Mouse (Mus musculus): Measurements from ENCODE around the gene Wdfy4.

- TF ChIP-seq POLR2A (IDR thresholded peaks at IDR 0.05; ENCODE audit: low read depth, low read length): no peak
- TF ChIP-seq CTCF (IDR thresholded peaks at IDR 0.05; ENCODE audit: borderline replicate concordance, insufficient read depth, low read length): no peak
Measured at GRCm38 (mm10) chr14:33096462-33096861, 88.8 kb downstream of the Wdfy4 start.
